Mouse (Mus musculus): ENCODE data around the gene Acsbg2. TPM values are rescaled to one million over a fixed set of nuclear protein-coding genes. Genes with fewer than 3 reads are reported as not detected.

Acsbg2 gene
- polyA plus RNA-seq, 1 experiment from 2014 or later: 0.06 TPM

DNA sequence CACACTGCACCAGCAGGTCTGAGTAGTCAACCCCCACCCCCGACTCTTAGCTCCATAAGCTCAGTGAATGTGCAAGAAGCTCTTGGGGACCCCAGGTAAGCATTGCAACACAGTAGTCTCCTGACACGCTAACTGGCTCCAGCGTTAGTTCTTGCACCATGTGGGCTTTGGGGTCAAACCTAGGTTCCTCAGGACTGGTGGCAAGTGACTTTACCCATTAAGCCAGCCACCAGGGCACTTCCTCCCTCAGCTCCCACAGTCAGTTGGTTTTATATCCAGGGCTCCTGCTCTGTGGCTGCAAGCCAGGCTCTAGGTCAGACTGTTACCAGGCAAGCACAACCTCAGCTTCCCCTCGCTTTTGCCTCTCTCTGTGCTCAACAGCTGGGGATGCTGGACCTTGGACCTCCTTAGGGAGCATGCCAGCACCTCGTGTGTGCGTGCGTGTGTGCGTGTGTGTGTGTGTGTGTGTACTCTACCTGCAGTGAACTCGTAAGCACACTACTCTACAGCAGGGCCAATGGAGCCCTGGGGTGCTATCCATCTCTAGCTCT is 21.2 kb upstream of the Acsbg2 start:
- Histone ChIP-seq H3K9me3 (0 out of 2 replicates have a peak, but pooled peaks cover 3% of the 10 kb centered on the region), H3K4me3 (no peak overlapping the region), H3K27ac (0 out of 2 replicates have a peak overlapping the region, but pooled peaks have one; percentile 73), H3K27me3 (no peaks in the 10 kb centered on the region), H3K4me1 (replicated peaks) (peaks cover 32% of the 10 kb centered on the region), H3K36me3 (peaks cover 98% of the 10 kb centered on the region), H3K4me2 (no peak overlapping the region), H3K9ac (0 out of 2 replicates have a peak overlapping the region, but pooled peaks have one; percentile 13)
- WGBS: 87% methylated on average over 9 of the region's 9 CpGs
- no peak for ATAC-seq (ENCODE audit: low FRiP score)

GRCm38 (mm10) chr17:56890018-56890417 is 15.8 kb upstream of the Acsbg2 start:
- ATAC-seq (ENCODE audit: low FRiP score): no peak
- no peak overlapping the region for H3K27ac ChIP-seq
- H3K4me3 ChIP-seq: no peak overlapping the region
- no peak overlapping the region for H3K4me2 ChIP-seq
- 0 out of 2 replicates have a peak, but pooled peaks cover 3% of the 10 kb centered on the region for H3K9me3 ChIP-seq
- H3K27me3 ChIP-seq: no peaks in the 10 kb centered on the region
- H3K36me3 ChIP-seq: peaks cover 70% of the 10 kb centered on the region
- no peak overlapping the region for H3K9ac ChIP-seq
- 98% methylated on average over 2 of the region's 2 CpGs for WGBS
- no peaks in the 10 kb centered on the region for H3K4me1 ChIP-seq (replicated peaks)

- Histone ChIP-seq H3K27me3 (no peaks in the 10 kb centered on the region), H3K9ac (no peak overlapping the region), H3K4me1 (replicated peaks) (no peaks in the 10 kb centered on the region), H3K36me3 (peaks cover 51% of the 10 kb centered on the region), H3K27ac (no peak overlapping the region), H3K4me2 (no peak overlapping the region), H3K9me3 (0 out of 2 replicates have a peak, but pooled peaks cover 3% of the 10 kb centered on the region), H3K4me3 (no peak overlapping the region)
- 100% methylated on average over 2 of the region's 3 CpGs for WGBS
- no peak for ATAC-seq (ENCODE audit: low FRiP score)
Measured at GRCm38 (mm10) chr17:56888050-56888449, 13.8 kb upstream of the Acsbg2 start.

- Histone ChIP-seq H3K27ac (no peak overlapping the region), H3K4me2 (no peak overlapping the region), H3K9me3 (no peaks in the 10 kb centered on the region), H3K27me3 (no peaks in the 10 kb centered on the region), H3K36me3 (peaks cover 18% of the 10 kb centered on the region), H3K9ac (no peak overlapping the region), H3K4me1 (replicated peaks) (no peaks in the 10 kb centered on the region), H3K4me3 (no peak overlapping the region)
- WGBS: 90% methylated on average over 17 of the region's 17 CpGs
- ATAC-seq (ENCODE audit: low FRiP score): no peak
Measured at GRCm38 (mm10) chr17:56884809-56885208, 10.6 kb upstream of the Acsbg2 start.

- Histone ChIP-seq H3K36me3 (peaks cover 13% of the 10 kb centered on the region), H3K9ac (no peak overlapping the region), H3K27me3 (no peaks in the 10 kb centered on the region), H3K4me2 (no peak overlapping the region), H3K4me3 (no peak overlapping the region), H3K27ac (no peak overlapping the region), H3K9me3 (no peaks in the 10 kb centered on the region), H3K4me1 (replicated peaks) (no peaks in the 10 kb centered on the region)
- no peak for ATAC-seq (ENCODE audit: low FRiP score)
- 75% methylated on average over 5 of the region's 5 CpGs for WGBS
Measured at GRCm38 (mm10) chr17:56884331-56884730, 10.1 kb upstream of the Acsbg2 start.

- Histone ChIP-seq H3K27ac (no peak overlapping the region), H3K9ac (no peak overlapping the region; the same call in 1 of the 2 replicates), H3K4me1 (replicated peaks) (no peaks in the 10 kb centered on the region), H3K4me3 (no peak overlapping the region), H3K4me2 (no peak overlapping the region), H3K9me3 (no peaks in the 10 kb centered on the region), H3K36me3 (peaks cover 6% of the 10 kb centered on the region), H3K27me3 (no peaks in the 10 kb centered on the region)
- WGBS: 50% methylated on average over 17 of the region's 17 CpGs
- ATAC-seq (ENCODE audit: low FRiP score): no peak
Measured at GRCm38 (mm10) chr17:56883612-56884011, 9.4 kb upstream of the Acsbg2 start.

- WGBS: 93% methylated on average over 19 of the region's 19 CpGs
- no peaks in the 10 kb centered on the region for H3K4me1 ChIP-seq (replicated peaks)
- no peak for ATAC-seq (ENCODE audit: low FRiP score)
Measured at GRCm38 (mm10) chr17:56877426-56877825, 3.2 kb upstream of the Acsbg2 start.

DNA sequence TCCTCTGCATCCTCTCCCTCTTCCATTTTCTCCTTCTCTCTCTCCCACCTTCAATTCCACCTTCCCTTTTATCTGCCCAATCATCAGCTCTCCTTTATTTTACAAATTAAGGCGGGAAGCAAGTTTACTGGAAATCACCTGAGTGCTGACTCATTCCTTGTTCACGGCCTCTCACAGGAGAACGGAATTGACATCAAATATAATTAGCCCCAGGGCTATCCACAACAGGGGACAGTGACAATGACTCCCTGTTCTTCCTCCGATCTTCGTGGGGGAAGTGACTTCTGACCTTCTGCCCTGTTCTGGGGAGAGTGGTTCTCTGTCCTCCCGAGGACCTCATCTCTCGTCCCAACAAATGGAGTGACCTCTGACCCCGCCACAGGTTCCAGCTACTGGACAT is 2.7 kb upstream of the Acsbg2 start:
- no peak overlapping the region for H3K4me2 ChIP-seq
- 0 out of 2 replicates have a peak, but pooled peaks cover 2% of the 10 kb centered on the region for H3K27me3 ChIP-seq
- no peak for ATAC-seq (ENCODE audit: low FRiP score)
- 66% methylated on average over 8 of the region's 8 CpGs for WGBS
- no peaks in the 10 kb centered on the region for H3K36me3 ChIP-seq
- no peak overlapping the region for H3K27ac ChIP-seq
- H3K9me3 ChIP-seq: no peaks in the 10 kb centered on the region
- H3K4me1 ChIP-seq (replicated peaks): no peaks in the 10 kb centered on the region
- H3K9ac ChIP-seq: no peak overlapping the region
- no peak overlapping the region for H3K4me3 ChIP-seq

More at GRCm38 (mm10) chr17:56877426-56877825, 3.2 kb upstream of the Acsbg2 start:
- no peak overlapping the region for H3K27ac ChIP-seq
- H3K27me3 ChIP-seq: 0 out of 2 replicates have a peak, but pooled peaks cover 2% of the 10 kb centered on the region
- H3K9ac ChIP-seq: no peak overlapping the region
- H3K4me3 ChIP-seq: no peak overlapping the region
- no peak overlapping the region for H3K4me2 ChIP-seq
- no peaks in the 10 kb centered on the region for H3K36me3 ChIP-seq
- H3K9me3 ChIP-seq: no peaks in the 10 kb centered on the region

DNA sequence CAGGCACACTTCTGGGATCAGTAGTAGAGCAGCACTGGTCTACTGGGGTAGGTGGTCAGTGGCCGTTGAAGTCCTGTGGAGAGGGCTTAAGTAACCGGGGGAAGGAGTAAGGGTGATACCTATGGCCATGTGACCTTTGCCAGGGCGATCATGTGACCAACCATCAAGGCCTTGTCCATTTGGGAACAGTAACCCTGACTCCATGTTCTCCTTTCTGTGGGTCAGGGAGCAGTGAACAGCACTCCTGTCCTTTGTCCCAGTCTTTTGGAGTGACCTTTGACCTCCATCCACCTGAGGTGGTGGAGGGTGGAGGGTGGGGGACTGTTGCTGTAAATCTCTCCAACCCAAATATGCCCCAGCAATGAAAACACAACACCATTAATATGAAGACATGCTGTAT is 2.2 kb upstream of the Acsbg2 start:
- WGBS: 87% methylated on average over 3 of the region's 3 CpGs
- H3K9ac ChIP-seq: no peak overlapping the region
- 0 out of 2 replicates have a peak, but pooled peaks cover 2% of the 10 kb centered on the region for H3K27me3 ChIP-seq
- no peak overlapping the region for H3K27ac ChIP-seq
- H3K4me1 ChIP-seq (replicated peaks): no peaks in the 10 kb centered on the region
- no peak overlapping the region for H3K4me3 ChIP-seq
- H3K4me2 ChIP-seq: no peak overlapping the region
- H3K9me3 ChIP-seq: no peaks in the 10 kb centered on the region
- ATAC-seq (ENCODE audit: low FRiP score): no peak
- H3K36me3 ChIP-seq: no peaks in the 10 kb centered on the region

DNA sequence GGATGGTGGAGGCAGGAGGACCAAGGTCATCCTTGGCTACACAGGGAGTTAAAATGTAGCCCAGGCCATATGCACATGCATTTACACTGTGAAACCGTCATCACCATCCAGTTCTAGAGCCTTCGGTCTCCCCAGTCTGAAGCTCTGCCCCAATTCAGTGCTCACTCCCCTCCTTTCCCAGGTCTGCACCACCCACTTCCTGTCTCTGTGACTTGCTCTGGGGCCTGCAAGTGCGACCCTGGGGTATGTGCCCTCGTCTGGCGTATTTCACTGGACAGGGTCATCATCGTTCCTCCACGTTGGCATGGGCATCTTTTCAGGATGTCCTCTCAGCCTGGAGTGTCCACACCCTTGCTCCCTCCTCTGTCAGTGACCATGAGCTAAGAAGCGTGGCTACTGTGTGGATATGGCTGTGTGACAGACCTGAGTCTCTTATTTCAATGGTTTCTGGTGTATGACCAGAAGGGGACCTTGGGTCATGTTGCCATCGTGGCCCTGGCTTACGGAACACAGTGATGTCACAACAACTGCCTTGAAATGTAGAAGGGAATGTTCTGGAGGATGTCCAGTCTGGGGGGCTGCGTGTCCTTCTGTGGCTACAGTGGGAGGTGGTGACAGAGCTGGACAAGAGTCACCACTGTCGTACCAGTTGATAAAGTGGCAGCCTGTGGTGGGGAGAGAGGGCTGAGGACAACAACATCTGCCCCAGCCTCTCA is 847 bp upstream of the Acsbg2 start, which contains the start of gene 1700061G19Rik:
Gene 1700061G19Rik (plus strand): TSS at position 542 of the 716 bp plus-strand sequence.
- H3K4me3 ChIP-seq: no peak within 1 kb of the TSS
- H3K9ac ChIP-seq: no peak within 1 kb of the TSS
- 0 out of 2 replicates have a peak, but pooled peaks cover 2% of the 10 kb centered on the region for H3K27me3 ChIP-seq
- no peak within 1 kb of the TSS for H3K27ac ChIP-seq
- no peaks in the 10 kb centered on the region for H3K4me1 ChIP-seq (replicated peaks)
- no peaks in the 10 kb centered on the region for H3K36me3 ChIP-seq
- 90% methylated on average over 12 of the region's 12 CpGs for WGBS
- no peaks in the 10 kb centered on the region for H3K9me3 ChIP-seq
- ATAC-seq (ENCODE audit: low FRiP score): no peak
- H3K4me2 ChIP-seq: no peak within 1 kb of the TSS

DNA sequence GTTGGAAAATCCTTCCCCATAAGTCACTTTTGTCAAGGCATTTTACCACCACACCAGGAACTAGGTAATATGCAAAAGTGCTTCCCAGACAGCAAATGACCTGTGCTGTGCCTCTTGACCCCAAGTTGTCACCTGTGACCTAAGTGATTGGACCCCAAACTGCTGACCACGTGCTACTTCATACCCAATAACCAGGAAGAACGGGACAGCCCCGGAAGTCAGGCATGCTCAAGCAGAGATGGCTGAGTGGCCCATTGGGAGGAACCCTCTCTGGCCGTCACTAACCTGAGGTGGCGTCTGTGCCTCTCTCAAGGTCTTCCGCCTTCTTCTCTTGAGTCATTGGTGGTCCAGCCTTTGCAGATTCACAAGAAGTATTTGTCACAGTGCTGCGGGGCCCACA is 1.7 kb downstream of the Acsbg2 start:
- no peak overlapping the region for H3K27ac ChIP-seq
- 83% methylated on average over 7 of the region's 7 CpGs for WGBS
- no peak overlapping the region for H3K4me2 ChIP-seq
- H3K4me1 ChIP-seq (replicated peaks): no peaks in the 10 kb centered on the region
- ATAC-seq (ENCODE audit: low FRiP score): no peak
- 0 out of 2 replicates have a peak, but pooled peaks cover 2% of the 10 kb centered on the region for H3K27me3 ChIP-seq
- H3K9me3 ChIP-seq: no peaks in the 10 kb centered on the region
- H3K9ac ChIP-seq: no peak overlapping the region
- no peak overlapping the region for H3K4me3 ChIP-seq
- no peaks in the 10 kb centered on the region for H3K36me3 ChIP-seq

- H3K9ac ChIP-seq: no peak overlapping the region
- no peak overlapping the region for H3K4me3 ChIP-seq
- no peaks in the 10 kb centered on the region for H3K9me3 ChIP-seq
- no peaks in the 10 kb centered on the region for H3K4me1 ChIP-seq (replicated peaks)
- H3K36me3 ChIP-seq: no peaks in the 10 kb centered on the region
- 0 out of 2 replicates have a peak, but pooled peaks cover 2% of the 10 kb centered on the region for H3K27me3 ChIP-seq
- ATAC-seq (ENCODE audit: low FRiP score): no peak
- no peak overlapping the region for H3K4me2 ChIP-seq
- H3K27ac ChIP-seq: no peak overlapping the region
- WGBS: 73% methylated on average over 8 of the region's 8 CpGs
Measured at GRCm38 (mm10) chr17:56871767-56872166, 2.5 kb downstream of the Acsbg2 start.

Measured in hindbrain, embryonic 13.5 days (tissue).